ENCODE assay signal across 32 mouse cellular contexts in the genomic region with DNA sequence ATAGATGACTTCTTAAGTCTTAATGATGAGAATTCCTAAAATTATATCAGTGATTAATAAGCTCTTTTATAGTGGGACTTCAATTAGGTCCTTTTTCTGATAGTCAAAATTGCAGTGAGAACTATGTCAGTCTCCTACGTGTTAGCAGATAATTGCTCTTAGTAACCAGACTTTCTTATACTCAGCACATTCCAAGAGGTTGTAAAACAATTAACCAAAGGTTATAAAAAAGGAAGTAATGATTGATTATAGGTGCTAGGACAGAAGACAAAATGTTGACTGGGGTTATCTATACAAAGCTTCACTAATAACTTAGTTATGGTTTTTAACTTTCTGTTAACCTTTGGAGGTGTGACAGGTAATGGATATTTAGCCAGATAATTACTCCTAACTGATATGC.
"Had no signal": no experiment of that assay in that cellular context is flagged by ENCODE, and none has a peak within 500 bp of the region (broad histone marks: within the 10 kb centered on the region; RNA-seq: fewer than 3 reads in every experiment).

No protein-coding gene starts in this region.

- H3K27ac ChIP-seq: limb, embryonic 10.5 days; limb, embryonic 12.5 days; limb, embryonic 13.5 days; limb, embryonic 15.5 days; liver, embryonic 12.5 days; liver, embryonic 13.5 days; liver, embryonic 14.5 days; liver, embryonic 15.5 days; lung, embryonic 15.5 days; macrophage; midbrain, embryonic 10.5 days; midbrain, embryonic 12.5 days; midbrain, embryonic 13.5 days; midbrain, embryonic 15.5 days; neural tube, embryonic 12.5 days had no signal

- H3K36me3 ChIP-seq: limb, embryonic 10.5 days; limb, embryonic 12.5 days; limb, embryonic 13.5 days; limb, embryonic 15.5 days; liver, embryonic 12.5 days; liver, embryonic 13.5 days; liver, embryonic 15.5 days; lung, embryonic 15.5 days; midbrain, embryonic 10.5 days; midbrain, embryonic 12.5 days; midbrain, embryonic 13.5 days; midbrain, embryonic 15.5 days; neural tube, embryonic 12.5 days had no signal

- H3K4me2 ChIP-seq: limb, embryonic 12.5 days; limb, embryonic 13.5 days; limb, embryonic 15.5 days; liver, embryonic 11.5 days; liver, embryonic 12.5 days; liver, embryonic 13.5 days; liver, embryonic 15.5 days; lung, embryonic 14.5 days; lung, embryonic 15.5 days; midbrain, embryonic 11.5 days; midbrain, embryonic 12.5 days; midbrain, embryonic 13.5 days; midbrain, embryonic 15.5 days; neural tube, embryonic 12.5 days had no signal

- H3K4me1 ChIP-seq: limb, embryonic 10.5 days; limb, embryonic 12.5 days; limb, embryonic 13.5 days; limb, embryonic 15.5 days; liver, embryonic 12.5 days; liver, embryonic 13.5 days; liver, embryonic 15.5 days; lung, embryonic 15.5 days; megakaryocyte, embryonic 14.5 days; midbrain, embryonic 10.5 days; midbrain, embryonic 12.5 days; midbrain, embryonic 13.5 days; midbrain, embryonic 15.5 days; neural tube, embryonic 12.5 days had no signal

- H3K9ac ChIP-seq: limb, embryonic 12.5 days; limb, embryonic 13.5 days; limb, embryonic 15.5 days; liver, embryonic 12.5 days; liver, embryonic 13.5 days; liver, embryonic 14.5 days; liver, embryonic 15.5 days; liver, postnatal 0 days; lung, embryonic 14.5 days; lung, embryonic 15.5 days; midbrain, embryonic 12.5 days; midbrain, embryonic 13.5 days; midbrain, embryonic 15.5 days; neural tube, embryonic 12.5 days had no signal

- H3K4me3 ChIP-seq: limb, embryonic 10.5 days; limb, embryonic 12.5 days; limb, embryonic 13.5 days; limb, embryonic 15.5 days; liver, embryonic 12.5 days; liver, embryonic 13.5 days; liver, embryonic 15.5 days; lung, embryonic 15.5 days; megakaryocyte, embryonic 14.5 days; midbrain, embryonic 10.5 days; midbrain, embryonic 12.5 days; midbrain, embryonic 13.5 days; midbrain, embryonic 15.5 days; myocyte; neural tube, embryonic 12.5 days had no signal

- H3K9me3 ChIP-seq: limb, embryonic 10.5 days; limb, embryonic 12.5 days; limb, embryonic 13.5 days; limb, embryonic 15.5 days; liver, embryonic 12.5 days; liver, embryonic 13.5 days; liver, embryonic 15.5 days; lung, embryonic 15.5 days; megakaryocyte, embryonic 14.5 days; midbrain, embryonic 10.5 days; midbrain, embryonic 12.5 days; midbrain, embryonic 13.5 days; midbrain, embryonic 15.5 days; neural tube, embryonic 12.5 days had no signal

- DNase-seq: left cerebral cortex, postnatal 4 days; liver; liver, embryonic 13.5 days; liver, postnatal 0 days; lung, adult 18-20 months; lung, adult 2 months; lung, embryonic 14.5 days; lung, postnatal 10 days; lung, postnatal 14 days; lung, postnatal 36 days; lung, postnatal 4 days; midbrain, embryonic 14.5 days had no signal

- ATAC-seq: liver, embryonic 12.5 days; liver, postnatal 0 days; lung, postnatal 0 days; midbrain, embryonic 13.5 days; midbrain, embryonic 15.5 days; midbrain, embryonic 16.5 days had no signal

- H3K27me3 ChIP-seq: limb, embryonic 12.5 days; limb, embryonic 13.5 days; limb, embryonic 15.5 days; liver, embryonic 12.5 days; liver, embryonic 13.5 days; liver, embryonic 15.5 days; lung, embryonic 15.5 days; megakaryocyte, embryonic 14.5 days; midbrain, embryonic 12.5 days; midbrain, embryonic 13.5 days; midbrain, embryonic 15.5 days; neural tube, embryonic 12.5 days had no signal
